Mouse (Mus musculus) C2C12 (cell line): Measurements from ENCODE around the gene Fbxw11. TPM values are rescaled to one million over a fixed set of nuclear protein-coding genes. Genes with fewer than 3 reads are reported as not detected.
"Not testable (repeated sequence)": the region's sequence is repeated elsewhere in the genome, so short reads cannot be mapped to it uniquely, and the experiment has no call there.

Experiments
- H3K27me3 ChIP-seq: one replicate; pipeline ENCODE4 v1.6.1; 2011; ENCODE audit not compliant: control insufficient read depth, insufficient read depth, insufficient read length
- H3K36me3 ChIP-seq: one replicate; pipeline ENCODE4 v1.6.1; 2011; ENCODE audit not compliant: control insufficient read depth, insufficient read depth
- H3K4me3 ChIP-seq: one replicate; pipeline ENCODE4 v1.5.1; 2011; ENCODE audit warnings: mild to moderate bottlenecking, control low read depth; ENCODE audit not compliant: poor library complexity, insufficient read depth, severe bottlenecking
- H3K79me2 ChIP-seq: one replicate; pipeline ENCODE4 v1.6.1; 2011; ENCODE audit not compliant: control insufficient read depth, insufficient read depth
- H3K79me3 ChIP-seq: one replicate; pipeline ENCODE4 v1.6.1; 2011; ENCODE audit warnings: low read depth, control low read depth
- H3ac ChIP-seq: one replicate; pipeline ENCODE3; 2011; ENCODE audit warnings: low read depth; ENCODE audit not compliant: control insufficient read depth, insufficient read length
- CEBPB ChIP-seq: IDR thresholded peaks from one replicate; pipeline ENCODE4 v1.6.1; 2011; ENCODE audit warnings: low read depth, mild to moderate bottlenecking, control low read depth, moderate library complexity
- CTCF ChIP-seq: IDR thresholded peaks from one replicate; pipeline ENCODE4 v1.5.1; 2011; ENCODE audit not compliant: control insufficient read depth, insufficient read depth, insufficient read length
- FOSL1 ChIP-seq: IDR thresholded peaks from one replicate; pipeline ENCODE4 v1.8.0; 2011; ENCODE audit warnings: mild to moderate bottlenecking, low read length; ENCODE audit not compliant: poor library complexity, insufficient read depth, severe bottlenecking
- MAX ChIP-seq: IDR thresholded peaks from one replicate; pipeline ENCODE4 v1.6.1; 2011; ENCODE audit warnings: mild to moderate bottlenecking, control low read depth
- MYOD1 ChIP-seq: IDR thresholded peaks from one replicate; pipeline ENCODE4 v1.6.1; 2011; ENCODE audit warnings: low read depth; ENCODE audit not compliant: control insufficient read depth, insufficient read length
- MYOG ChIP-seq: IDR thresholded peaks from one replicate; pipeline ENCODE4 v1.6.1; 2011; ENCODE audit not compliant: control insufficient read depth, insufficient read length; ENCODE audit errors: extremely low read depth
- USF1 ChIP-seq: IDR thresholded peaks from one replicate; pipeline ENCODE4 v1.6.1; 2011; ENCODE audit warnings: low read depth, mild to moderate bottlenecking, control low read depth, moderate library complexity
- polyA plus RNA-seq: library from polyadenylated mRNA; unstranded; fragments of >200 nt; fragmentation: generic; extraction: Trizol; gene quantifications from one replicate; pipeline ENCODE4 v1.2.1, GENCODE M21; 2012; ENCODE audit warnings: missing spikeins

Fbxw11 gene
- polyA plus RNA-seq, 1 experiment, result 38.8 TPM

DNA sequence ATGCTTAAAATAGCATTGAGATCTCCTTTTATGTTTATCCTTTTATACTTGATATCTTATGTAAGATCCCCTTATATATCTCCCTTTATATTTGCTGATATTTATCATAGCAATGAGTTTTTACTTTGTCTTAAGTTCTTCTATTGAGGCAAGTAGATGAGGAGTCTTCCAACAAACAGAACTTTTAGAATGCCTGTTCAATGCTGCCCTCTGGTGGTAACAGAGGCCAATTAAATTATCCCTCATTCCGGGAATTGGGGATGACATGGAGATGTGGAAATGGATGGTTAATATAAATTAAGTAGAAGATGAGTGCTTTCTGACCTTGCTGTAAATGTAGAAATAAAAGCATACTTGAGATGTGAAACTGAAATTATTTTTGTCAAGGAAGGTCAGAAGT is 67.0 kb downstream of the Fbxw11 start:
- peaks cover 19% of the 10 kb centered on the region for H3K36me3 ChIP-seq
- H3K79me2 ChIP-seq, result peaks cover 87% of the 10 kb centered on the region
- H3K79me3 ChIP-seq, result peaks cover 52% of the 10 kb centered on the region
- no peaks in the 10 kb centered on the region for H3K27me3 ChIP-seq
- H3ac ChIP-seq, result no peak overlapping the region
- no peak overlapping the region for H3K4me3 ChIP-seq
- TF ChIP-seq MYOG (no peak), FOSL1 (no peak), USF1 (no peak), CEBPB (no peak), MYOD1 (no peak), MAX (no peak), CTCF (no peak)

DNA sequence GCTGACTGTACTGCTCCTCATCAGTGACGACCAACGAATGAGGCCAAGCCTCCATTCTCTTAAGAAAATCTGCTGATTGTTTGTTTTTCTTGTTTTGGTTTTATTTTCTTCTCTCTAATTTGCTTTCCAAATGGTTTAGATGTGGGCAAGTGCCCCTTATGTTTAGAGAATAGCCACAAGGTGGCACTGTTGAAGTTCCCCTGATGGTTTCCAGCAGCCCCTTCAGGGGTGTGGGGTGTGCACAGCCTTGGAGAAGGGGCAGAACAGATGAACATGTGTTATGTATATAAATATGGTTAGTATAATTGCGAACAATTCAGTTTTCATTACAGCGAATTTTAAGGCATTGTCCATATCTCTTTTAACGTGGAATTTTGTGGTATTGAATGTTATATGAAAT is 71.7 kb downstream of the Fbxw11 start:
- H3K79me2 ChIP-seq, result peaks cover 82% of the 10 kb centered on the region
- no peak overlapping the region for H3ac ChIP-seq
- H3K4me3 ChIP-seq, result no peak overlapping the region
- peaks cover 50% of the 10 kb centered on the region for H3K79me3 ChIP-seq
- peaks cover 19% of the 10 kb centered on the region for H3K36me3 ChIP-seq
- TF ChIP-seq MYOD1 (no peak), CTCF (no peak), CEBPB (no peak), FOSL1 (no peak), MAX (no peak), USF1 (no peak), MYOG (no peak)
- no peaks in the 10 kb centered on the region for H3K27me3 ChIP-seq

DNA sequence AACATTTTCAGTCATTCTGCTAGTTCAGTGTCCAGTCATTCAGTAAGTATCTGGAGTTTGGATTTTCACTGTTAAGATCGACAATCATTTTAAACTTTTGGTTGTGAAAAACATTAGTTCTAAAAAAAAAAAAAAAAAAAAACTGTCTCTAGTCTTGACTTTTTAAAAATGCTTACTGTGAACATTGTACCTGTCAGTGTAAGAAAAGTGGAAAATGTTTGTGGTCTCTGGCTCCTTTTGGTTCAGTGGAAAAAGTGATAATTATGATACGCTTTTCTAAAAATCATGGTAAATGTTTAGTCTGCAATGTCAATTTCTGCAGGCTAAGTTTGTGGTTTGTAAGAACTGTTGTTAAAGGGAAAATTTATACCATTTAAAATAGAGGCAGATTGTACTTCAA is 72.4 kb downstream of the Fbxw11 start:
- Histone ChIP-seq H3K79me3 (peaks cover 43% of the 10 kb centered on the region), H3ac (no peak overlapping the region), H3K4me3 (no peak overlapping the region), H3K79me2 (peaks cover 82% of the 10 kb centered on the region), H3K27me3 (no peaks in the 10 kb centered on the region), H3K36me3 (peaks cover 19% of the 10 kb centered on the region)
- TF ChIP-seq CEBPB (no peak), CTCF (no peak), USF1 (no peak), FOSL1 (no peak), MYOD1 (no peak), MAX (no peak), MYOG (no peak)

DNA sequence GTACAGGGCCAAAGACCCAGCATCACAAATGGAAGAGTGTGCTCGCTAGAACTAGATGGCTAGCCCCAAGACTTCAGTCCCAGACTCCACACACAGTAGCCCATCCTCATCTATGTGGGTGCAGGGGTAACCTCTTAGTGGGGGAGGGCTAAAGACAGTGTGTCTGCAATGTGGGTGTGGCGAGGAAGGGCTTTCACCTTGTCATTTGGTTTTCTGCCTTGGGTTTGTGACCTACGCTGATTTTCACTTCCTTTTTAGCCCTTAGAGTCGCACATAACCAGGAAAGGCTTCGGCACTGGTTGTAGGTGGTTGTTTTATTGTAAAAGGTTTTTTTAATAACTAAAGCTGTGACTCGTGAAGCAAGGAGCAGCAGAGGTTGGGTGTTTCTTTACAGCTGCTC is 73.0 kb downstream of the Fbxw11 start:
- TF ChIP-seq MYOG (no peak), MYOD1 (no peak), CEBPB (no peak), MAX (no peak), CTCF (no peak), USF1 (no peak), FOSL1 (no peak)
- H3K79me2 ChIP-seq, result peaks cover 82% of the 10 kb centered on the region

DNA sequence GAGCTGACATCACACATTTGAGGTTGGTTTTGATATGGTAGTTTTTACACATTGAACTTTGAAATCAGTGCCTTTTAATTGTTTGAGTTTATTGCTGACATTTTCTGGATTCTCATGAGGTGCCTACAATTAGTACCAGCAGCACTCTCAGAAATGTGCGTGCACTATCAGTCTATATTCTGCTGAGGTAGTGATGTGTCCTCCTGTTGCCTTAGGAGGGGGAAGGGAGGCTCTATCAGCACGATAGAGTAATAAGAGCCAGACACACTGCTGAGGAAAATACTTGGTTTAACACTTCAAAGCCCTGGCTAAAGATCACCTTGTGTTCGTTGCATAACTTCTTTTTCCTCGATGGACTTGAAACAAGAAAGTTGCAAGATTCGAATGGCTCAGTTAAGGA is 73.4 kb downstream of the Fbxw11 start:
- Histone ChIP-seq H3K79me2 (peaks cover 78% of the 10 kb centered on the region), H3K36me3 (peaks cover 20% of the 10 kb centered on the region), H3K27me3 (no peaks in the 10 kb centered on the region), H3ac (no peak overlapping the region), H3K4me3 (no peak overlapping the region), H3K79me3 (peaks cover 36% of the 10 kb centered on the region)
- TF ChIP-seq FOSL1 (no peak), CEBPB (no peak), MYOG (no peak), MYOD1 (no peak), USF1 (no peak), MAX (no peak), CTCF (no peak)

More for the DNA sequence above, 73.0 kb downstream of the Fbxw11 start:
- no peaks in the 10 kb centered on the region for H3K27me3 ChIP-seq
- H3K4me3 ChIP-seq, result no peak overlapping the region
- peaks cover 19% of the 10 kb centered on the region for H3K36me3 ChIP-seq
- H3ac ChIP-seq, result no peak overlapping the region
- peaks cover 39% of the 10 kb centered on the region for H3K79me3 ChIP-seq

DNA sequence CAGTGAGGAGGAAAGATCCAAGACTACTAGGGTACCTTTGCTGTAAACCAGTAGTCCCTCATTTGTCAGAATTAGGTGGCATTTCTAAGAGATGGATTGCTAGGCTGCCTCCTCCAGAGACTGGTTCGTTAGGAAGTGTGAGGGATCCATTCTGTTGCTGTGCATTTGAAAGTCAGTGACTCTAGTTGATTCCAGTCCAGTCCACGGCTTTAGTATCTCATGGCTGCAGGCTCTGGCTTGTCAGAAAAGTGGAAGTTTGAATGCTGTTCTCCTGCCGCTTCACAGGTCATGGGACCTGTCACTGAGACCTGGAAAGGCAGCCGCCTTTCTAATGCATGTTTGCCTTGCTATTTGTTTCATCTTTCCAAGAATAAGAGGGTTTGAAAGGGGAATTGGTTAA is 74.4 kb downstream of the Fbxw11 start:
- Histone ChIP-seq H3K79me3 (peaks cover 33% of the 10 kb centered on the region), H3K36me3 (peaks cover 22% of the 10 kb centered on the region), H3K4me3 (no peak overlapping the region), H3ac (no peak overlapping the region), H3K79me2 (peaks cover 69% of the 10 kb centered on the region), H3K27me3 (no peaks in the 10 kb centered on the region)
- no peak for TF ChIP-seq USF1
- TF ChIP-seq CEBPB, result no peak
- no peak for TF ChIP-seq MYOD1
- TF ChIP-seq FOSL1, result no peak

DNA sequence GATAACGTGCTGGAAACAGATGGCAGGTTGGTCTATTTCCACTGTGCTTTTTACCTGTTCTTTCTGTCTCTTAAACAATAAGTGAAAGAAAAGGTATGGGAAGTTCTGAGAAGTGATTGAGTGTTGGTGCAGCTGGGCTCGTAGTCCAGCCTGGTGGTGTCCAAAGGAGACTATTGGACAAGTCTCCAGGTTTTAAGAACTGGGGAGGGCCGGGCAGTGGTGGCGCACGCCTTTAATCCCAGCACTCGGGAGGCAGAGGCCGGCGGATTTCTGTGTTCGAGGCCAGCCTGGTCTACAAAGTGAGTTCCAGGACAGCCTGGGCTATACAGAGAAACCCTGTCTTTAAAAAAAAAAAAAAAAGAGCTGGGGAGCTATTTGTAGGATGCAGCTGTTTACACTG is 75.2 kb downstream of the Fbxw11 start:
- H3K4me3 ChIP-seq, H3K27me3 ChIP-seq, H3ac ChIP-seq: not testable (repeated sequence)
- H3K79me2 ChIP-seq, result peaks cover 61% of the 10 kb centered on the region
- H3K36me3 ChIP-seq, result peaks cover 22% of the 10 kb centered on the region
- peaks cover 33% of the 10 kb centered on the region for H3K79me3 ChIP-seq
